Mouse (Mus musculus): ENCODE data around the gene Scamp3. TPM values are rescaled to one million over a fixed set of nuclear protein-coding genes. Genes with fewer than 3 reads are reported as not detected.

Gene Scamp3
- total and polyA plus RNA-seq, 3 experiments = 4.5 to 72.7 (median 12.5) TPM

GRCm38 (mm10) chr3:89193853-89194252 lies 16.6 kb downstream of the Scamp3 start:
- TF ChIP-seq CTCF (conservative IDR thresholded peaks at IDR 0.05 in 1 of 2, IDR thresholded peaks at IDR 0.05 in 1 of 2; ENCODE audit: low read depth in 2 of 2, low read length in 2 of 2) (peak in 1 of 2 experiments; percentile 64; a peak in 3 of 4 replicates), RAD21 (IDR thresholded peaks at IDR 0.05; ENCODE audit: low read depth, low read length) (peak; percentile 45), MYC (IDR thresholded peaks at IDR 0.05; ENCODE audit: low read depth, low read length) (no peak), RCOR1 (conservative IDR thresholded peaks at IDR 0.05; ENCODE audit: low read depth, low read length) (no peak), MAZ (IDR thresholded peaks at IDR 0.05; ENCODE audit: low read depth, low read length) (no peak), MAFK (IDR thresholded peaks at IDR 0.05; ENCODE audit: insufficient replicate concordance, low read length) (no peak), JUND (conservative IDR thresholded peaks at IDR 0.05; ENCODE audit: low read depth, low read length) (no peak), SMC3 (IDR thresholded peaks at IDR 0.05; ENCODE audit: low read depth, low read length) (peak; percentile 36)
- peaks cover 0 to 25% of the 10 kb centered on the region in 2 experiments for H3K36me3 ChIP-seq (replicated peaks in 1 of 2; ENCODE audit: control insufficient read depth in 1 of 2, insufficient read depth in 1 of 2, low read length in 1 of 2)
- H3K4me1 ChIP-seq (ENCODE audit: control insufficient read depth in 1 of 2, insufficient read depth in 2 of 2) = peaks cover 0 to 12% of the 10 kb centered on the region in 2 experiments; a peak in 2 of 4 replicates
- in situ Hi-C loops (cut with MboI; ENCODE audit: low pct_ligation_motif_present, low pct_unique_long_range_greater_than_20kb, low sequenced_read_pairs) = no loop called here
- H3K4me3 ChIP-seq (replicated peaks in 1 of 3; ENCODE audit: low read depth in 2 of 3, low read length in 2 of 3, poor library complexity in 1 of 3) = no peak overlapping the region
- no peaks in the 10 kb centered on the region for H3K27me3 ChIP-seq (replicated peaks)
- DNase-seq (ENCODE audit: extremely low read depth) = peak; percentile 34
- H3K4me2 ChIP-seq (ENCODE audit: insufficient read depth, low read depth, poor library complexity, severe bottlenecking) = no peak overlapping the region
- H3K9me3 ChIP-seq (replicated peaks; ENCODE audit: low read length) = no peaks in the 10 kb centered on the region
- no peak overlapping the region for H3K9ac ChIP-seq (ENCODE audit: insufficient read depth, low read depth)
- no peaks in the 10 kb centered on the region for H3K79me2 ChIP-seq (replicated peaks; ENCODE audit: control insufficient read depth, extremely low read depth, insufficient read depth, poor library complexity, severe bottlenecking)
- dilution Hi-C loops (cut with MboI; ENCODE audit: extremely low pct_ligation_motif_present, extremely low pct_unique_long_range_greater_than_20kb, low sequenced_read_pairs) = no loop called here
- no peak overlapping the region for H3K27ac ChIP-seq (ENCODE audit: insufficient read depth, low read depth)

GRCm38 (mm10) chr3:89195979-89196877 lies 19.0 kb downstream of the Scamp3 start:
- H3K4me2 ChIP-seq (ENCODE audit: insufficient read depth, low read depth, poor library complexity, severe bottlenecking) = peak overlapping the region; percentile 45; the same call in 1 of the 2 replicates
- no peaks in the 10 kb centered on the region for H3K79me2 ChIP-seq (replicated peaks; ENCODE audit: control insufficient read depth, extremely low read depth, insufficient read depth, poor library complexity, severe bottlenecking)
- H3K4me1 ChIP-seq (ENCODE audit: control insufficient read depth in 1 of 2, insufficient read depth in 2 of 2) = peaks cover 0 to 15% of the 10 kb centered on the region in 2 experiments; a peak in 2 of 4 replicates
- H3K4me3 ChIP-seq (replicated peaks in 1 of 3; ENCODE audit: low read depth in 2 of 3, low read length in 2 of 3, poor library complexity in 1 of 3) = peak overlapping the region; percentile 52 to 73 (median 61)
- peak overlapping the region; percentile 77 for H3K9ac ChIP-seq (ENCODE audit: insufficient read depth, low read depth)
- no peaks in the 10 kb centered on the region for H3K9me3 ChIP-seq (replicated peaks; ENCODE audit: low read length)
- in situ Hi-C loops (cut with MboI; ENCODE audit: low pct_ligation_motif_present, low pct_unique_long_range_greater_than_20kb, low sequenced_read_pairs) (no loop called here), dilution Hi-C loops (cut with MboI; ENCODE audit: extremely low pct_ligation_motif_present, extremely low pct_unique_long_range_greater_than_20kb, low sequenced_read_pairs) (no loop called here)
- peaks cover 0 to 9% of the 10 kb centered on the region in 2 experiments for H3K36me3 ChIP-seq (replicated peaks in 1 of 2; ENCODE audit: control insufficient read depth in 1 of 2, insufficient read depth in 1 of 2, low read length in 1 of 2)
- peak overlapping the region; percentile 59; the same call in 1 of the 2 replicates for H3K27ac ChIP-seq (ENCODE audit: insufficient read depth, low read depth)
- peak; percentile 96 for DNase-seq (ENCODE audit: extremely low read depth)
- H3K27me3 ChIP-seq (replicated peaks) = no peaks in the 10 kb centered on the region
- TF ChIP-seq ZMIZ1 (IDR thresholded peaks at IDR 0.05; ENCODE audit: low read depth, low read length) = peak; percentile 71; the same call in 1 of the 2 replicates
- TF ChIP-seq TCF12 (IDR thresholded peaks at IDR 0.05; ENCODE audit: low read depth, low read length) = peak; percentile 77
- TF ChIP-seq JUND (conservative IDR thresholded peaks at IDR 0.05; ENCODE audit: low read depth, low read length) = no peak
- peak; percentile 60; the same call in 1 of the 2 replicates for TF ChIP-seq MAX (IDR thresholded peaks at IDR 0.05; ENCODE audit: low read length)
- TF ChIP-seq BHLHE40 (IDR thresholded peaks at IDR 0.05; ENCODE audit: low read depth, low read length) = peak; percentile 66
- TF ChIP-seq ZNF384 (IDR thresholded peaks at IDR 0.05; ENCODE audit: low read depth, low read length) = no peak
- no peak; the same call in 1 of the 2 replicates for TF ChIP-seq CHD2 (IDR thresholded peaks at IDR 0.05; ENCODE audit: low read length)
- TF ChIP-seq POLR2A (IDR thresholded peaks at IDR 0.05; ENCODE audit: low read depth, low read length) = peak; percentile 90
- TF ChIP-seq NRF1 (IDR thresholded peaks at IDR 0.05; ENCODE audit: low read depth, low read length) = peak; percentile 78
- peak; percentile 22; the same call in 1 of the 2 replicates for TF ChIP-seq ELF1 (IDR thresholded peaks at IDR 0.05; ENCODE audit: low read depth, low read length)
- TF ChIP-seq UBTF (IDR thresholded peaks at IDR 0.05; ENCODE audit: low read depth, low read length) = no peak
- TF ChIP-seq HCFC1 (IDR thresholded peaks at IDR 0.05; ENCODE audit: low read depth, low read length) = peak; percentile 45; the same call in 1 of the 2 replicates
- peak; percentile 82 for TF ChIP-seq NELFE (IDR thresholded peaks at IDR 0.05; ENCODE audit: low read depth, low read length)
- no peak; the same call in 1 of the 2 replicates for TF ChIP-seq IRF4 (IDR thresholded peaks at IDR 0.05; ENCODE audit: low read depth, low read length)
- TF ChIP-seq SMC3 (IDR thresholded peaks at IDR 0.05; ENCODE audit: low read depth, low read length) = peak; percentile 48
- TF ChIP-seq MEF2A (IDR thresholded peaks at IDR 0.05; ENCODE audit: borderline replicate concordance, low read depth, low read length) = peak; percentile 25; the same call in 1 of the 2 replicates
- TF ChIP-seq ZKSCAN1 (IDR thresholded peaks at IDR 0.05; ENCODE audit: borderline replicate concordance, low read depth, low read length) = no peak
- TF ChIP-seq USF2 (conservative IDR thresholded peaks at IDR 0.05; ENCODE audit: low read depth, low read length) = no peak
- TF ChIP-seq MAZ (IDR thresholded peaks at IDR 0.05; ENCODE audit: low read depth, low read length) = peak; percentile 62; the same call in 1 of the 2 replicates
- TF ChIP-seq MAFK (IDR thresholded peaks at IDR 0.05; ENCODE audit: insufficient replicate concordance, low read length) = no peak
- TF ChIP-seq GABPA (IDR thresholded peaks at IDR 0.05; ENCODE audit: insufficient replicate concordance, low read depth, low read length) = no peak
- TF ChIP-seq ETS1 (conservative IDR thresholded peaks at IDR 0.05; ENCODE audit: low read depth, low read length) = 0 out of 2 replicates have a peak, but pooled peaks have one; percentile 21
- no peak for TF ChIP-seq CHD1 (IDR thresholded peaks at IDR 0.05; ENCODE audit: low read depth, low read length)
- no peak for TF ChIP-seq E2F4 (IDR thresholded peaks at IDR 0.05; ENCODE audit: insufficient replicate concordance, low read depth, low read length)
- no peak for TF ChIP-seq EP300 (IDR thresholded peaks at IDR 0.05; ENCODE audit: low read length)
